Mouse (Mus musculus) erythroid progenitor cell, adult 5-6 weeks (primary cell): Measurements from ENCODE around the gene Tmod2. TPM values are rescaled to one million over a fixed set of nuclear protein-coding genes. Genes with fewer than 3 reads are reported as not detected.

Experiments used
- ATAC-seq: replicated peaks from 2 replicates; pipeline ENCODE4 v1.8.0; 2016; ENCODE audit warnings: moderate number of reproducible peaks, mild to moderate bottlenecking, moderate TSS enrichment, inconsistent platforms; ENCODE audit not compliant: poor library complexity, low FRiP score, severe bottlenecking
- total RNA-seq, 2 experiments: library from RNA; stranded (forward) in 1 of 2; stranded (reverse) in 1 of 2; fragments of 150-400 nt in 1 of 2; fragments of 186-747, 209-891 nt in 1 of 2; gene quantifications; 2 replicates each; pipeline versions ENCODE4 v1.2.3 to v1.2.4; 2015 to 2017; ENCODE audit warnings: low replicate concordance in 2 of 2

Gene Tmod2
- total RNA-seq, 2 experiments from 2014 or later = not detected

- ATAC-seq = no peak
These were observed 3.6 kb downstream of the Tmod2 start for GRCm38 (mm10) chr9:75607496-75607895.

GRCm38 (mm10) chr9:75601510-75601909 is 9.6 kb downstream of the Tmod2 start:
- no peak for ATAC-seq

GRCm38 (mm10) chr9:75600166-75600934 is 10.8 kb downstream of the Tmod2 start:
- no peak for ATAC-seq

GRCm38 (mm10) chr9:75599191-75599841 is 11.8 kb downstream of the Tmod2 start:
- no peak for ATAC-seq

- no peak for ATAC-seq
These were observed 13.5 kb downstream of the Tmod2 start for GRCm38 (mm10) chr9:75597596-75597995.

- ATAC-seq = no peak
These were observed 14.1 kb downstream of the Tmod2 start for GRCm38 (mm10) chr9:75597036-75597435.

GRCm38 (mm10) chr9:75593481-75593880 is 17.6 kb downstream of the Tmod2 start:
- ATAC-seq = no peak

- ATAC-seq = no peak
These were observed 21.0 kb downstream of the Tmod2 start for GRCm38 (mm10) chr9:75589850-75590790.

GRCm38 (mm10) chr9:75581694-75582350 is 29.3 kb downstream of the Tmod2 start:
- peak; percentile 46; the same call in 1 of the 2 replicates for ATAC-seq

GRCm38 (mm10) chr9:75579321-75579720 is 31.8 kb downstream of the Tmod2 start:
- no peak for ATAC-seq

- ATAC-seq = no peak
These were observed 39.8 kb downstream of the Tmod2 start for GRCm38 (mm10) chr9:75571036-75571942.

GRCm38 (mm10) chr9:75568399-75568798 is 42.7 kb downstream of the Tmod2 start:
- no peak for ATAC-seq

- no peak for ATAC-seq
These were observed 46.2 kb downstream of the Tmod2 start for GRCm38 (mm10) chr9:75564892-75565291.

GRCm38 (mm10) chr9:75563622-75564021 is 47.5 kb downstream of the Tmod2 start:
- no peak for ATAC-seq

- no peak for ATAC-seq
These were observed 47.9 kb downstream of the Tmod2 start for GRCm38 (mm10) chr9:75563176-75563575.

- ATAC-seq = no peak
These were observed 50.0 kb downstream of the Tmod2 start for GRCm38 (mm10) chr9:75561040-75561669.

- no peak for ATAC-seq
These were observed 50.8 kb downstream of the Tmod2 start for GRCm38 (mm10) chr9:75560353-75560752.

GRCm38 (mm10) chr9:75559512-75560012 is 51.6 kb downstream of the Tmod2 start, which contains the start of gene Tmod3:
Gene Tmod3, minus strand, starts transcription at chr9:75559657.
- ATAC-seq = peak; percentile 98
